Mouse (Mus musculus) erythroblast, embryonic 14.5 days (primary cell): ENCODE measurements around the gene Itga2b. TPM values are rescaled to one million over a fixed set of nuclear protein-coding genes. Genes with fewer than 3 reads are reported as not detected.
A peak's percentile ranks its signal among the peaks of the same experiment; 100 is the strongest.
"Not testable (repeated sequence)": the region's sequence is repeated elsewhere in the genome, so short reads cannot be mapped to it uniquely, and the experiment has no call there.

ENCODE experiments used
- H3K27me3 ChIP-seq: 2 replicates; pipeline ENCODE4 v1.6.1; 2012; ENCODE audit warnings: inconsistent platforms; ENCODE audit not compliant: control insufficient read depth
- H3K36me3 ChIP-seq: 2 replicates; pipeline ENCODE4 v1.6.1; 2012; ENCODE audit warnings: mild to moderate bottlenecking, inconsistent platforms; ENCODE audit not compliant: control insufficient read depth
- H3K4me1 ChIP-seq: 2 replicates; pipeline ENCODE4 v1.6.1; 2012; ENCODE audit warnings: inconsistent platforms; ENCODE audit not compliant: control insufficient read depth
- H3K4me3 ChIP-seq: replicated peaks from 2 replicates; pipeline ENCODE3; 2012; ENCODE audit warnings: moderate library complexity, mild to moderate bottlenecking, inconsistent platforms
- H3K9me3 ChIP-seq: 2 replicates; pipeline ENCODE4 v1.6.1; 2012; ENCODE audit warnings: low read length, inconsistent platforms, mixed read lengths; ENCODE audit not compliant: control insufficient read depth
- GATA1 ChIP-seq: IDR thresholded peaks from 2 replicates; pipeline ENCODE4 v1.6.1; 2012; ENCODE audit warnings: low read length, inconsistent platforms, mixed read lengths
- TAL1 ChIP-seq: IDR thresholded peaks from 3 replicates; pipeline ENCODE4 v1.6.1; 2012; ENCODE audit warnings: low read length, inconsistent platforms, mixed read lengths
- polyA plus RNA-seq: library from polyadenylated mRNA; stranded (reverse); fragments of >175 nt; gene quantifications from 2 replicates; pipeline ENCODE4 v1.2.3, GENCODE M21; 2012

Gene Itga2b
- polyA plus RNA-seq, 1 experiment = 1.7 TPM

GRCm38 (mm10) chr11:102425555-102426316, 44.2 kb downstream of the Itga2b start:
- no peaks in the 10 kb centered on the region for H3K36me3 ChIP-seq
- TF ChIP-seq TAL1 = no peak
- no peak for TF ChIP-seq GATA1
- H3K4me1 ChIP-seq = peaks cover 19% of the 10 kb centered on the region
- H3K27me3 ChIP-seq = peaks cover 51% of the 10 kb centered on the region
- no peak overlapping the region for H3K4me3 ChIP-seq
- 0 out of 2 replicates have a peak, but pooled peaks cover 3% of the 10 kb centered on the region for H3K9me3 ChIP-seq

- H3K4me1 ChIP-seq = peaks cover 8% of the 10 kb centered on the region
- TF ChIP-seq GATA1 (no peak), TAL1 (no peak)
- peaks cover 4% of the 10 kb centered on the region for H3K9me3 ChIP-seq
- no peak overlapping the region for H3K4me3 ChIP-seq
- H3K27me3 ChIP-seq = peaks cover 58% of the 10 kb centered on the region
- H3K36me3 ChIP-seq = no peaks in the 10 kb centered on the region
Measured at GRCm38 (mm10) chr11:102424666-102425065, 45.3 kb downstream of the Itga2b start.

- Histone ChIP-seq H3K4me3 (no peak overlapping the region), H3K27me3 (peaks cover 57% of the 10 kb centered on the region), H3K9me3 (peaks cover 6% of the 10 kb centered on the region), H3K36me3 (no peaks in the 10 kb centered on the region), H3K4me1 (no peaks in the 10 kb centered on the region)
- TF ChIP-seq GATA1 (no peak), TAL1 (no peak)
Measured at GRCm38 (mm10) chr11:102421559-102421958, 48.4 kb downstream of the Itga2b start.

GRCm38 (mm10) chr11:102418887-102419286, 51.0 kb downstream of the Itga2b start:
- TF ChIP-seq GATA1 (no peak), TAL1 (no peak)
- H3K9me3 ChIP-seq = peaks cover 6% of the 10 kb centered on the region
- H3K4me3 ChIP-seq = no peak overlapping the region
- H3K27me3 ChIP-seq = peaks cover 65% of the 10 kb centered on the region
- H3K4me1 ChIP-seq = no peaks in the 10 kb centered on the region
- no peaks in the 10 kb centered on the region for H3K36me3 ChIP-seq

GRCm38 (mm10) chr11:102417160-102417559, 52.8 kb downstream of the Itga2b start:
- peaks cover 77% of the 10 kb centered on the region for H3K27me3 ChIP-seq

GRCm38 (mm10) chr11:102415034-102415802, 54.7 kb downstream of the Itga2b start:
- TF ChIP-seq TAL1 = no peak
- no peak for TF ChIP-seq GATA1
- peaks cover 62% of the 10 kb centered on the region for H3K27me3 ChIP-seq
- peaks cover 2% of the 10 kb centered on the region; the same call in 1 of the 2 replicates for H3K36me3 ChIP-seq

More at GRCm38 (mm10) chr11:102417160-102417559, 52.8 kb downstream of the Itga2b start:
- H3K4me3 ChIP-seq = no peak overlapping the region
- peaks cover 6% of the 10 kb centered on the region for H3K9me3 ChIP-seq
- H3K36me3 ChIP-seq = no peaks in the 10 kb centered on the region
- no peak for TF ChIP-seq GATA1
- H3K4me1 ChIP-seq = peaks cover under 1% of the 10 kb centered on the region

GRCm38 (mm10) chr11:102413059-102413458, 56.9 kb downstream of the Itga2b start:
- peaks cover 39% of the 10 kb centered on the region for H3K4me1 ChIP-seq
- no peak overlapping the region for H3K4me3 ChIP-seq
- no peaks in the 10 kb centered on the region for H3K9me3 ChIP-seq
- peaks cover 2% of the 10 kb centered on the region; the same call in 1 of the 2 replicates for H3K36me3 ChIP-seq
- peaks cover 46% of the 10 kb centered on the region for H3K27me3 ChIP-seq
- TF ChIP-seq TAL1 (no peak), GATA1 (no peak)

More at GRCm38 (mm10) chr11:102415034-102415802, 54.7 kb downstream of the Itga2b start:
- H3K9me3 ChIP-seq = peaks cover 3% of the 10 kb centered on the region
- H3K4me1 ChIP-seq = peaks cover 18% of the 10 kb centered on the region
- H3K4me3 ChIP-seq = no peak overlapping the region

- Histone ChIP-seq H3K9me3 (no peaks in the 10 kb centered on the region), H3K36me3 (peaks cover 2% of the 10 kb centered on the region; the same call in 1 of the 2 replicates), H3K4me1 (peaks cover 46% of the 10 kb centered on the region), H3K4me3 (peak overlapping the region; percentile 39), H3K27me3 (peaks cover 36% of the 10 kb centered on the region)
- TF ChIP-seq TAL1 = no peak
- no peak for TF ChIP-seq GATA1
Measured at GRCm38 (mm10) chr11:102411704-102412103, 58.2 kb downstream of the Itga2b start.

- H3K9me3 ChIP-seq = no peaks in the 10 kb centered on the region
- H3K4me3 ChIP-seq = no peak overlapping the region
- H3K4me1 ChIP-seq = peaks cover 52% of the 10 kb centered on the region
- TF ChIP-seq TAL1 (no peak), GATA1 (no peak)
- peaks cover 35% of the 10 kb centered on the region for H3K27me3 ChIP-seq
- peaks cover 8% of the 10 kb centered on the region for H3K36me3 ChIP-seq
Measured at GRCm38 (mm10) chr11:102411061-102411460, 58.9 kb downstream of the Itga2b start.

- Histone ChIP-seq H3K27me3 (peaks cover 29% of the 10 kb centered on the region), H3K36me3 (peaks cover 15% of the 10 kb centered on the region), H3K4me1 (peaks cover 59% of the 10 kb centered on the region)
- not testable (repeated sequence) for H3K4me3 ChIP-seq, H3K9me3 ChIP-seq
Measured at GRCm38 (mm10) chr11:102410345-102410744, 59.6 kb downstream of the Itga2b start.
